Mouse (Mus musculus) limb, embryonic 11.5 days (tissue): ENCODE data around the gene Vcl. TPM values are rescaled to one million over a fixed set of nuclear protein-coding genes. Genes with fewer than 3 reads are reported as not detected.

Experiments used
- ATAC-seq: fragments of 200-750 bp; cut with Nextera tagmentation; 2 replicates; pipeline ENCODE4 v1.8.0; 2017; ENCODE audit warnings: low read depth; ENCODE audit not compliant: insufficient number of reproducible peaks, low FRiP score, low TSS enrichment
- DNase-seq: peaks from one replicate; pipeline ENCODE4 v3.0.0-alpha.2; 2015; ENCODE audit warnings: low spot score
- H3K27ac ChIP-seq: fragments of 300-500 bp; sonication (generic); replicated peaks from 2 replicates; pipeline ENCODE4 v1.5.1; 2014; ENCODE audit warnings: low read depth, mild to moderate bottlenecking, low read length
- H3K27me3 ChIP-seq: fragments of 300-500 bp; sonication (generic); 2 replicates; pipeline ENCODE4 v1.6.1; 2014; ENCODE audit warnings: mild to moderate bottlenecking, low read length, mixed read lengths; ENCODE audit not compliant: control insufficient read depth, insufficient read depth
- H3K36me3 ChIP-seq: fragments of 300-500 bp; sonication (generic); 2 replicates; pipeline ENCODE4 v1.6.1; 2014; ENCODE audit warnings: mild to moderate bottlenecking, low read length, moderate library complexity, mixed read lengths; ENCODE audit not compliant: control insufficient read depth, insufficient read depth
- H3K4me1 ChIP-seq: fragments of 300-500 bp; sonication (generic); 2 replicates; pipeline ENCODE4 v1.6.1; 2014; ENCODE audit warnings: low read length, mixed read lengths; ENCODE audit not compliant: control insufficient read depth, insufficient read depth
- H3K4me2 ChIP-seq: fragments of 300-500 bp; sonication (generic); 2 replicates; pipeline ENCODE4 v1.6.1; 2014; ENCODE audit warnings: low read depth, mild to moderate bottlenecking, moderate library complexity; ENCODE audit not compliant: severe bottlenecking
- H3K4me3 ChIP-seq: fragments of 300-500 bp; sonication (generic); 2 replicates; pipeline ENCODE4 v1.5.1; 2014; ENCODE audit warnings: low read depth, low read length
- H3K9ac ChIP-seq: fragments of 300-500 bp; sonication (generic); 2 replicates; pipeline ENCODE4 v1.6.1; 2014; ENCODE audit warnings: mild to moderate bottlenecking, low read length
- H3K9me3 ChIP-seq: fragments of 300-500 bp; sonication (generic); 2 replicates; pipeline ENCODE4 v1.6.1; 2016; ENCODE audit warnings: low read length; ENCODE audit not compliant: control insufficient read depth
- WGBS: fragments of 180-500 bp; shearing (Covaris S2); extraction: QIAGEN DNeasy Blood & Tissue Kit; methylation state at CpG from one replicate; pipeline ENCODE4 v1.1.7; 2014; 5-methylcytosine and 5-hydroxymethylcytosine counted together
- polyA plus RNA-seq: library from polyadenylated mRNA; unstranded; fragments of >200 nt; fragmentation: Nextera tagmentation; extraction: Ambion mirVana; gene quantifications from 2 replicates; pipeline ENCODE4 v1.2.1, GENCODE M21; 2014

Gene Vcl
- polyA plus RNA-seq, 1 experiment from 2014 or later, result 45.6 TPM

GRCm38 (mm10) chr14:20929814-20930434 is 726 bp downstream of the Vcl start:
- no peaks in the 10 kb centered on the region for H3K9me3 ChIP-seq
- peak overlapping the region; percentile 82 for H3K9ac ChIP-seq
- peak overlapping the region; percentile 92 for H3K4me3 ChIP-seq
- 0 out of 2 replicates have a peak, but pooled peaks have one; percentile 16 for ATAC-seq
- WGBS, result 1% methylated on average over 19 of the region's 19 CpGs
- peak overlapping the region; percentile 64 for H3K4me2 ChIP-seq
- H3K27me3 ChIP-seq, result no peaks in the 10 kb centered on the region
- H3K27ac ChIP-seq, result peak overlapping the region; percentile 75; the same call in 1 of the 2 replicates
- peak; percentile 48 for DNase-seq
- H3K4me1 ChIP-seq, result 0 out of 2 replicates have a peak, but pooled peaks cover 10% of the 10 kb centered on the region
- no peaks in the 10 kb centered on the region for H3K36me3 ChIP-seq

DNA sequence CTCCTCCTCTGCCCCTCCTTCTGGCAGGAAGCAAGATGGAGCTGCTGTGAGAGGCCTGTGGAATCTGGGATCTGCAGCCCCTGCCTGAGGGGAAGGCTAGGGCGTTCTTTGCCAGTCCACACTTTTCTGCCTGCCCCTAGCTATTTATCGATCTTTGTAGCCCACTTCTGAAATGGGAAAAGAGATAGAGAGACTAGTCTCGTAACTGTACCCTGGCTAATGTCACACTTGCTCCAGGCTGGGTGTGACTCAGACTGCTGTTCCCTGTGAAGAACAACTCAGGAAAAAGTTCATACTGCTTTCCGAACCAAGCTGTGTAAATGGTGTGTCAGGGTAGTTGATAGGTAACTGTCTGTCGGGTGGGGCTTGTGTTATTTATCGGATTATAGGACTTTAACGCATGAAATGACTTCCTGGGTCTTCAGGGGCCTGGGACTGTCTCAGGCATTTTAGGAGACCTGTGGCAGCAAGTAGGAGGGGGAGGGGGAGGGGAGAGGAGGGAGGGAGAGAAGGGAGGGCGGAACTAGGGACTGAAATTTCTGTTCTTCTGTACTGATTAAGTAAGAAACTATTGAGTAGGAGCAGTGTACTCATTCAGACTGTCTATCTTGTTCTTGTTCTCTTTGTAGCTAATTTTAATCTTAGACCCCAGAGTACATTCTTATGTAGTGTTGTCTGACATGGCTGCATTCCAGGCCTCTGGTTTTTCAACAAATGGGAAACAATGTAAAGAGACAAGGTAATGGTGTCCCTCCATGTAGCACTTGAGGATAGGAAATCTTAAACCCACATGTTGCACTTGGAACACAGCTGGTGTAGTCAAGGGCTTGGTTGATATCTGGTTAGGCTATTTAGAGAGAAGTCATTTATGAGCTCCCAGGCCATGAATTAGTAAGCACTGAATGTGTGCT is 1.5 kb downstream of the Vcl start:
- ATAC-seq, result no peak
- no peak for DNase-seq
- Histone ChIP-seq H3K9me3 (no peaks in the 10 kb centered on the region), H3K4me3 (peak overlapping the region; percentile 92), H3K4me1 (0 out of 2 replicates have a peak, but pooled peaks cover 10% of the 10 kb centered on the region), H3K27ac (no peak overlapping the region), H3K36me3 (no peaks in the 10 kb centered on the region), H3K27me3 (no peaks in the 10 kb centered on the region), H3K4me2 (peak overlapping the region; percentile 64), H3K9ac (peak overlapping the region; percentile 17; the same call in 1 of the 2 replicates)
- WGBS, result 26% methylated on average over 8 of the region's 8 CpGs

GRCm38 (mm10) chr14:20938424-20938823 is 9.2 kb downstream of the Vcl start:
- no peak overlapping the region for H3K4me2 ChIP-seq
- DNase-seq (no peak), ATAC-seq (no peak)
- H3K4me1 ChIP-seq, result no peaks in the 10 kb centered on the region
- H3K36me3 ChIP-seq, result no peaks in the 10 kb centered on the region
- no peaks in the 10 kb centered on the region for H3K9me3 ChIP-seq
- H3K27ac ChIP-seq, result no peak overlapping the region
- H3K27me3 ChIP-seq, result no peaks in the 10 kb centered on the region
- no peak overlapping the region for H3K9ac ChIP-seq
- H3K4me3 ChIP-seq, result no peak overlapping the region
- 71% methylated on average over 2 of the region's 2 CpGs for WGBS

- Histone ChIP-seq H3K4me2 (no peak overlapping the region), H3K9me3 (no peaks in the 10 kb centered on the region), H3K27me3 (no peaks in the 10 kb centered on the region), H3K36me3 (no peaks in the 10 kb centered on the region), H3K4me3 (no peak overlapping the region), H3K9ac (no peak overlapping the region), H3K4me1 (no peaks in the 10 kb centered on the region), H3K27ac (no peak overlapping the region)
- DNase-seq (no peak), ATAC-seq (no peak)
- 69% methylated on average over 1 of the region's 1 CpGs for WGBS
Observed at GRCm38 (mm10) chr14:20938860-20939259, 9.7 kb downstream of the Vcl start.

- DNase-seq (no peak), ATAC-seq (no peak)
- Histone ChIP-seq H3K9me3 (no peaks in the 10 kb centered on the region), H3K36me3 (no peaks in the 10 kb centered on the region), H3K27me3 (no peaks in the 10 kb centered on the region), H3K4me2 (no peak overlapping the region), H3K4me1 (no peaks in the 10 kb centered on the region), H3K27ac (no peak overlapping the region), H3K4me3 (no peak overlapping the region), H3K9ac (no peak overlapping the region)
- 94% methylated on average over 2 of the region's 2 CpGs for WGBS
Observed at GRCm38 (mm10) chr14:20945296-20945695, 16.1 kb downstream of the Vcl start.

DNA sequence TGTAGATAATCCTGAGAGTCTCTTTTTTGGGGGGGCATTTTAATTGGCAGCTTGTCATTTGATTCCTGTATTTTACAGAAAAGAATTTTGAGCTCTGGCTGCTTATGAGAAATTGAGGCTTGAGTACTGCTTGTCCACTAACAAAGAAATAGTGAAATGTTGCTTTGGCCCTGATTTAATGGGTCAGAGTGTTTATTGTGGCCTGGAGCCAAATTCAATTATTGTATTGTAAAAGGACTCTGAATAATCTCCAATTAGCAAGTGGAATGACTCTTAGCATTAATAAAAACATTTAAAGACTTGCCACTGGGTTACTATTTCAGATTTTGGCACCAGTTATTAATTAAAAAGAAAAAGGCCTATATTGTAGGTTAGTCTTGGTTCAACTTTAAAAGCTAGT is 26.8 kb downstream of the Vcl start:
- no peak for DNase-seq
- ATAC-seq, result no peak
- Histone ChIP-seq H3K27ac (no peak overlapping the region), H3K4me2 (no peak overlapping the region), H3K4me3 (no peak overlapping the region), H3K4me1 (no peaks in the 10 kb centered on the region; the same call in 1 of the 2 replicates), H3K27me3 (no peaks in the 10 kb centered on the region), H3K9me3 (no peaks in the 10 kb centered on the region), H3K36me3 (no peaks in the 10 kb centered on the region), H3K9ac (no peak overlapping the region)

GRCm38 (mm10) chr14:20958971-20959370 is 29.8 kb downstream of the Vcl start:
- Histone ChIP-seq H3K4me3 (no peak overlapping the region), H3K36me3 (no peaks in the 10 kb centered on the region), H3K4me2 (no peak overlapping the region), H3K9ac (no peak overlapping the region), H3K27ac (no peak overlapping the region), H3K4me1 (no peaks in the 10 kb centered on the region; the same call in 1 of the 2 replicates), H3K27me3 (no peaks in the 10 kb centered on the region), H3K9me3 (no peaks in the 10 kb centered on the region)
- no peak for DNase-seq
- WGBS, result 66% methylated on average over 2 of the region's 2 CpGs
- ATAC-seq, result no peak

- no peaks in the 10 kb centered on the region for H3K27me3 ChIP-seq
Observed at GRCm38 (mm10) chr14:20962466-20962865, 33.3 kb downstream of the Vcl start.

More at GRCm38 (mm10) chr14:20962466-20962865, 33.3 kb downstream of the Vcl start:
- Histone ChIP-seq H3K9ac (no peak overlapping the region), H3K4me1 (no peaks in the 10 kb centered on the region), H3K36me3 (no peaks in the 10 kb centered on the region), H3K27ac (no peak overlapping the region), H3K4me2 (no peak overlapping the region), H3K4me3 (no peak overlapping the region), H3K9me3 (no peaks in the 10 kb centered on the region)
- no peak for ATAC-seq
- DNase-seq, result no peak
- WGBS, result 33% methylated on average over 1 of the region's 1 CpGs
